Mouse (Mus musculus) hindbrain, embryonic 16.5 days (tissue): ENCODE data around the gene Pla2g7. TPM values are rescaled to one million over a fixed set of nuclear protein-coding genes. Genes with fewer than 3 reads are reported as not detected.
A peak's percentile ranks its signal among the peaks of the same experiment; 100 is the strongest.
"Not testable (repeated sequence)": the region's sequence is repeated elsewhere in the genome, so short reads cannot be mapped to it uniquely, and the experiment has no call there.

Source experiments
- ATAC-seq: fragments of 200-750 bp; cut with Nextera tagmentation; 2 replicates; pipeline ENCODE4 v1.8.0; 2017; ENCODE audit warnings: moderate TSS enrichment, moderate library complexity
- H3K27ac ChIP-seq: fragments of 300-500 bp; sonication (generic); 2 replicates; pipeline ENCODE4 v1.5.1; 2014; ENCODE audit warnings: low read depth, mild to moderate bottlenecking, control low read depth, low read length, moderate library complexity
- H3K27me3 ChIP-seq: fragments of 300-500 bp; sonication (generic); replicated peaks from 2 replicates; pipeline ENCODE4 v1.6.1; 2014; ENCODE audit warnings: low read length; ENCODE audit not compliant: control insufficient read depth, insufficient read depth
- H3K36me3 ChIP-seq: fragments of 300-500 bp; sonication (generic); 2 replicates; pipeline ENCODE4 v1.6.1; 2014; ENCODE audit warnings: mild to moderate bottlenecking, low read length, moderate library complexity, mixed read lengths; ENCODE audit not compliant: control insufficient read depth, insufficient read depth
- H3K4me1 ChIP-seq: fragments of 300-500 bp; sonication (generic); 2 replicates; pipeline ENCODE4 v1.6.1; 2014; ENCODE audit warnings: low read depth, low read length; ENCODE audit not compliant: control insufficient read depth, insufficient read depth
- H3K4me2 ChIP-seq: fragments of 300-500 bp; sonication (generic); 2 replicates; pipeline ENCODE4 v1.6.1; 2014; ENCODE audit warnings: mild to moderate bottlenecking, low read length, control low read depth, moderate library complexity
- H3K4me3 ChIP-seq: fragments of 300-500 bp; sonication (generic); 2 replicates; pipeline ENCODE4 v1.5.1; 2014; ENCODE audit warnings: mild to moderate bottlenecking, low read length, control low read depth, moderate library complexity
- H3K9ac ChIP-seq: fragments of 300-500 bp; sonication (generic); 2 replicates; pipeline ENCODE4 v1.6.1; 2014; ENCODE audit warnings: low read depth, mild to moderate bottlenecking, control low read depth, low read length, moderate library complexity
- H3K9me3 ChIP-seq: fragments of 300-500 bp; sonication (generic); 2 replicates; pipeline ENCODE4 v1.6.1; 2014; ENCODE audit warnings: mild to moderate bottlenecking, low read length, moderate library complexity; ENCODE audit not compliant: control insufficient read depth
- whole genome bisulfite sequencing: fragments of 180-500 bp; shearing (Covaris S2); extraction: QIAGEN DNeasy Blood & Tissue Kit; methylation state at CpG from one replicate; pipeline ENCODE4 v1.1.7; 2014; 5-methylcytosine and 5-hydroxymethylcytosine counted together
- polyA plus RNA-seq: library from polyadenylated mRNA; unstranded; fragments of >200 nt; fragmentation: Nextera tagmentation; extraction: Ambion mirVana; gene quantifications from 2 replicates; pipeline ENCODE4 v1.2.1, GENCODE M21; 2015

Pla2g7 gene
- polyA plus RNA-seq: 148 and 226 TPM in 2 replicates

DNA sequence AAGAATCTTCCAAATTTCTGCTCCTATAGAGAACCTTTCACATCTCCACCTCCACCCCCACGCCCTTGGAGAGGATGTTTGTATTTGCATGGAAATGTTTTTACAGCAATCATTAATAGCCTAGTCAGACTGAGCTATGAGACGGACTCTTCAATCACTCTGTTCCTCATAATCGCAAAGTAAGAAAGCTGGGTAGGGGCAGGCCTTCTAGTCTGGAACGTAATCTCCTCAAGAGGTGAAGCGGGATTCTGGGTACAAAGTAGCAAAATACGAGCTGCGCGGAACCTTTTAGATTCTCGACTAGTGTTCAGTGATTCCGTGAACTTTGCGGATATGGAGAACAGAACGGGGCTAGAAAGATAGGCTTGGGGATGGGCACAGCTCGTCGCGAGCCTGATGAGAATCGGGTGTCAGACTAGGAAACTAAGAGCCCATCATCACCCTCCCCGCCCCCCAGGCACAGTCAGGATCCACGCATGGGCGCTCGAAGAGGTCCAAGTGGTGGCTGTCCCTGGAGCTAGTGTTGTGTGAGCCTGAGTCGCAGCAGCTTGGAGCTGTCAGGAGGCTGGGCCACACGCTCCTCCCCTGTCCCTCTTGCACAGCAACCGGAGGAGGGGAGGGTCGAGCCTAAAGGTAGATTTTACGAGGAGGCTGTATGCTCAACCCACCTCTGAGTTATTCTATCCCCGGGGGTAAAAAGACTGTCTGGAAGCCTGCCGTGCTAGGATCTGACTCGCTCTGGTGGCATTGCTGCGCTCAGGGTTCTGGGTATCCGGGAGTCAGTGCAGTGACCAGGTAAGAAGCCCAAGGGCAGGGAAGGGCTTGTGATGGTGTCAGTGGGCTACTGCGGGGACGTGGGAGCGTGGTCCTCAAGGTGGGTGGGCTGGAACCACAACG, at the start of gene Pla2g7:
Pla2g7 (plus strand) TSS at position 107 of the 897 bp plus-strand sequence.
- ATAC-seq: peak; percentile 95
- Histone ChIP-seq H3K9me3 (no peaks in the 10 kb centered on the region), H3K9ac (peak within 1 kb of the TSS; percentile 70), H3K4me2 (peak within 1 kb of the TSS; percentile 96), H3K27ac (peak within 1 kb of the TSS; percentile 69), H3K4me1 (peaks cover 2% of the 10 kb centered on the region; the same call in 1 of the 2 replicates), H3K27me3 (no peaks in the 10 kb centered on the region), H3K36me3 (no peaks in the 10 kb centered on the region), H3K4me3 (peak within 1 kb of the TSS; percentile 55)
- under 1% methylated on average over 34 of the region's 34 CpGs for WGBS

DNA sequence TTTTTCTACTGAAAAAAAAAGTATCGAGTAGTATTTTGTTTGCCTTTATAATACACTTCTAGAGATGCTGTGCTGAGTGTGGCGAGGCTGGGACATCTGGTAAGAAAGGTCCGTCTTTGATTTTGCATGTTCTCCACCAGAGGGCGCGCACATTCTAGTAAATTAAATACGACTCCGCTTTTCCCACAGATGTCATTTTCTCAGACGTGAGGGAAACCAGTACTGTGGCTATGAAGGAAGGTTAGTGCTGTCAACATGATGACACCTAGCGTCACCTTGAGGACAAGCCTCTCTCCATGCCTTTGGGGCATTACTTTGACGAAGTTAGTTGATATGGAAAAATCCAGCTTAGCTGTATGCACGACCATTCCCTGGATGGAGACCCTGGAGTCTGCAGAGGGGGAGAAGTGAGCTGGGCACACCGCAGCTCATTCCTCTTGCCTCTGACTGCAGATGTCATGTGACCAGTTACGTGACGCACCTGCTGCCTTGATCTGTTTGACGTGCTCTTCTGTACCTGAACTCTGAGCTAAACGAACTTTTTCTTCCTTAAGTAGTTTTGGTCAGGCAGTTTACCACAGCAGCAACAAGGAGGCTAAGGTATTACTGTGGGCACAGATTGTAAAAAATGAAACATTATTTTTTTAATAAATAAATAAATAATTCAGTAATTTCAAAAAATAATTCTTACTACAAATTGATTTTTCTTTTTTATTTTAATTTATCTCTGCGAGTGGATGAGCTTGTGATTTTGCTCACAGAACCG, 49.1 kb upstream of the Pla2g7 start:
- Histone ChIP-seq H3K27ac (no peak overlapping the region), H3K4me1 (no peaks in the 10 kb centered on the region), H3K9me3 (peaks cover 9% of the 10 kb centered on the region), H3K36me3 (no peaks in the 10 kb centered on the region), H3K27me3 (no peaks in the 10 kb centered on the region), H3K9ac (no peak overlapping the region), H3K4me2 (no peak overlapping the region; the same call in 1 of the 2 replicates), H3K4me3 (no peak overlapping the region)
- WGBS: 24% methylated on average over 18 of the region's 18 CpGs
- ATAC-seq: peak; percentile 91

DNA sequence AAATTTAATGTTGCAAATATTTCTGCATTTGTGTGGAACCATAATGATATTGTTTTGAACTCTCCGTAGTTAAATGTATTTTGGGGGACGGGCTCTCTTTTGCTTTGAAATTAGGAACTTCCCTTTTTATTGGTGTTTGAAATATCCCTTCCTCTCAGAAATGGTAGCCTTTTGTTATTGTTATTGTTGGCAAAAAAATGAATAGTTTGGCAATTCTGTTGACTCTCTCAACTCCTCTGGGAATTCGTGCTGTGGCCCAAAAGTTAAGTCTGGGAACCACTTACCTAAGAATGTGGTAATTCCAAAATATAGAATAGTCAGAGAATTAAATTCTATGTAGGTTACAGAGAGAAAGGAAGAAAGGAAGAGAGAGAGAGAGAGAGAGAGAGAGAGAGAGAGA, 47.7 kb upstream of the Pla2g7 start:
- H3K4me3 ChIP-seq: no peak overlapping the region
- H3K9me3 ChIP-seq: peaks cover under 1% of the 10 kb centered on the region; the same call in 1 of the 2 replicates
- H3K27me3 ChIP-seq: no peaks in the 10 kb centered on the region
- no peak overlapping the region for H3K27ac ChIP-seq
- H3K4me1 ChIP-seq: no peaks in the 10 kb centered on the region
- no peak for ATAC-seq
- 84% methylated on average over 3 of the region's 3 CpGs for WGBS
- H3K36me3 ChIP-seq: no peaks in the 10 kb centered on the region
- no peak overlapping the region for H3K9ac ChIP-seq
- no peak overlapping the region for H3K4me2 ChIP-seq

DNA sequence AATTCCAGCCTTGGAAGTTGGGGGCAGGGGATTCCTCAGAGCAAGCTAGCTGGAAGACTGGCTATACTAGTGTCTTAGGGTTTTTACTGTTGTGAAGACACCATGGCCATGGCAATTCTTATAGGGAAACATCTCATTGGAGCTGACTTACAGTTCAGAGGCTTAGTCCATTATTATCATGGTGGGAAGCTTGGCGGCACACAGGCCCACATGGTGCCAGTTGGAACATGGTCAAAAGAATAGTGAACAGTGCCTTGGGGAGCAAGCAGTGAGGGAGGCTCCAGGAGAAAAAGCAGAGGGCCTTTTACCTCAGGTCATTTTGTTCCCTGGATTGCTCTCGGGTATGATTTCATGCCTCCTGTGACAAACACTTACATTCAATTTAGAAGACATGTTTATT, 37.4 kb upstream of the Pla2g7 start:
- 70% methylated on average over 2 of the region's 2 CpGs for WGBS
- Histone ChIP-seq H3K4me2 (no peak overlapping the region), H3K36me3 (no peaks in the 10 kb centered on the region), H3K4me3 (no peak overlapping the region), H3K27ac (no peak overlapping the region), H3K27me3 (no peaks in the 10 kb centered on the region), H3K9me3 (no peaks in the 10 kb centered on the region), H3K4me1 (peaks cover 5% of the 10 kb centered on the region), H3K9ac (no peak overlapping the region)
- peak; percentile 59 for ATAC-seq

DNA sequence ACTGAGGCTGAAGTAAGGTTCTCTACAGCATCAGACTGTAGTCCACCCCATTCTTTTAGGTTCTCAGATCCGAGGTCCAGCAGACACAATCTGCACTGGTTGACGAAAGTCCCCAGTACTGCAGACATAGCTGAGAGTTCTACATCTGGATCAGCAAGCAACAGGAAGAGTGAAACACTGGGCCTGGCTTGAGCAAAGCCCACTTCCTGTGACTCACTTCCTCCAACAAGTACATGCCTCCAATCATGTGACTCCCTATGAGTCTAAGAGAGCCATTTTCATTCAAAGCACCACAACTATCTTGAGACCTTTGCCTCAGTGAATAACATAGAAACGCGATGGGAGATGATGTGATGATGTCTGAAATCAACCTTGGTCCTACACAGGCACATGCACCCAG, 36.7 kb upstream of the Pla2g7 start:
- Histone ChIP-seq H3K9ac (no peak overlapping the region), H3K27ac (no peak overlapping the region), H3K4me3 (no peak overlapping the region), H3K4me2 (no peak overlapping the region), H3K9me3 (no peaks in the 10 kb centered on the region), H3K27me3 (no peaks in the 10 kb centered on the region), H3K4me1 (peaks cover 5% of the 10 kb centered on the region), H3K36me3 (no peaks in the 10 kb centered on the region)
- 98% methylated on average over 4 of the region's 4 CpGs for WGBS
- ATAC-seq: no peak

DNA sequence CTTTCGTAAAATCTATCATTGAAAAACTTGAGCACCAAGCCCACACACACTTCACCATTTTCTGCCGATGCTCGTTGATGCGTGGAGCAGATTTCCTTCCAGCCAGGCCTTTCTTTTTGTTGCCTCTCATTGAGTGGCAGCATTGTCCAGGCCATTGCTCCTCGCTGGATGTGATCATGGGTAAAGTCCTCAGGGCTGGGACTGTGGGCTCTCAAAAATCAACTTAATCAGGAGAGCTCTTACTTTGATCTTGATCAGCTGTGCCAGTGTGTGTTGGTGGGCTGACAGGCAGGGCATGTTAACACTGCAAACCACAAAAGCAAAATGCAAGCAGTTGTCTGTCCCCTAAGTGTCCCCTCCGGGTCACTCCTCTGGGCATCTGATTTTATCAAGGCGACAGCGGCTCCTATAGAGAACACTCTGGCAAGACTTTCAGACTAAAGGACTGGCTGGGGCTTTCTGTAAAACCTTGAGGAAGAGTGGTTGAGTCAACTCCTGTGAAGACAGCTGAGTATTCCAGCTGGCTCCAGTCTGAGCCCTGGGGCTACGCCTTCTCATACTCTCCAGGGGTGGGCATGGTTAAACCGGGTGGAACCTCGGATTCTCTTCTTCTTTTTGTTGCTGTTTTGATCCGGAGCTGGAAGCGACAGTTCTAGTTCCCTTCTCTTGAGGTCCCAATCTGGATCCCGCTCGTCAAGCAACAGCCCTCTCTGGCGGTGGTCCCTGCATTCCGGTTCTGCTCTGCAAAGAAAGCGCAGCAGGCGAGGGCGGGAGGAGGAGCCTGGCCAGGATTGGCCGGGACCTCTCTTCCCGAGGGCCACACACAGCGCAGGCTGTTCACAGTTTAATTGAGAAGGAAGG, 33.3 kb upstream of the Pla2g7 start:
- peak overlapping the region; percentile 28 for H3K4me3 ChIP-seq

DNA sequence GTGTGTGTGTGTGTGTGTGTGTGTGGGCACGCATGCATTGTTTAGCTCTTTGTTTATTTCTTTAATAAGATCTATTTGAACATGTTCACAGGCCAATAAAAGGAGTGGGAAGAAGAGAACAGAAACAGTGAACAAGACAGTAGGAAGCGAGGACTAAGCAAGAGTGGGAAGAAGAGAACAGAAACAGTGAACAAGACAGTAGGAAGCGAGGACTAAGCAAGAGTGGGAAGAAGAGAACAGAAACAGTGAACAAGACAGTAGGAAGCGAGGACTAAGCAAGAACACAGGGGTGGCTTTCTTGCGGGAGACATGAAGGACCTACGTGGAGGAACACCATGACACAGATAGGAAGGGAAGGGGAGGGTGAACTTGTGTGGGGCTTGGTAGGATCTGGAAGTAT, 31.1 kb upstream of the Pla2g7 start:
- H3K4me3 ChIP-seq, H3K27ac ChIP-seq, H3K4me2 ChIP-seq, H3K36me3 ChIP-seq, H3K9ac ChIP-seq, H3K27me3 ChIP-seq, H3K4me1 ChIP-seq, ATAC-seq, H3K9me3 ChIP-seq: not testable (repeated sequence)
- WGBS: 94% methylated on average over 6 of the region's 6 CpGs

More for the DNA sequence above, 33.3 kb upstream of the Pla2g7 start:
- Histone ChIP-seq H3K27me3 (no peaks in the 10 kb centered on the region), H3K27ac (peak overlapping the region; percentile 59; the same call in 1 of the 2 replicates), H3K36me3 (no peaks in the 10 kb centered on the region), H3K4me2 (peak overlapping the region; percentile 40), H3K4me1 (peaks cover 5% of the 10 kb centered on the region), H3K9ac (no peak overlapping the region; the same call in 1 of the 2 replicates), H3K9me3 (no peaks in the 10 kb centered on the region)
- 7% methylated on average over 23 of the region's 23 CpGs for WGBS
- peak; percentile 92 for ATAC-seq

DNA sequence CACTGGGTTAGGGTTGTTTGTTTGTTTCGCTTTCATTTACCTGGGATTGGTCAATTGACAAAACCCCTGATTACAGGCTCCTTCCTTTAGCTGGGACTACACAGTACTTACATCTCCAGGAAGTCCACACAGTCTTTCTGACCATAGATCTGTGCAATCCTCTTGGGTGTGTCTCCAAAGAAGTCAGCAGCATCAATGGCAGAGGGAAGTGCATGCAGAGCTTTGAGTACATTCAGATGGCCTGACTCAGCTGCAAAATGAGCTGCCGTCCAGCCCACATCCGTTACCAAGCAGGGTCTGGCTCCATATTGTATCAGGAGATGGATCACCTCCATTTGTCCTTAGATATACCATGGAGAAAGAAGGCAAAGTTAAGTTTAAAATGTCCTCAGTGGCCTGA, 29.1 kb upstream of the Pla2g7 start:
- ATAC-seq: no peak
- WGBS: 88% methylated on average over 3 of the region's 3 CpGs
- no peaks in the 10 kb centered on the region for H3K9me3 ChIP-seq
- no peaks in the 10 kb centered on the region for H3K36me3 ChIP-seq
- H3K4me3 ChIP-seq: no peak overlapping the region
- no peaks in the 10 kb centered on the region for H3K27me3 ChIP-seq
- H3K4me1 ChIP-seq: peaks cover 5% of the 10 kb centered on the region
- no peak overlapping the region for H3K27ac ChIP-seq
- no peak overlapping the region for H3K9ac ChIP-seq
- no peak overlapping the region for H3K4me2 ChIP-seq
